Mouse (Mus musculus): ENCODE results near the gene 4930519G04Rik. TPM values are rescaled to one million over a fixed set of nuclear protein-coding genes. Genes with fewer than 3 reads are reported as not detected.
A peak's percentile ranks its signal among the peaks of the same experiment; 100 is the strongest.
"Not testable (repeated sequence)": the region's sequence is repeated elsewhere in the genome, so short reads cannot be mapped to it uniquely, and the experiment has no call there.

The 4930519G04Rik gene
- polyA plus RNA-seq, 1 experiment from 2014 or later, result not detected

GRCm38 (mm10) chr5:114825978-114826691, 27.3 kb upstream of the 4930519G04Rik start:
- peak overlapping the region; percentile 70 for H3K4me2 ChIP-seq
- WGBS, result 9% methylated on average over 27 of the region's 27 CpGs
- DNase-seq (ENCODE audit: low spot score) (peak; percentile 88), ATAC-seq (replicated peaks; ENCODE audit: low FRiP score) (peak; percentile 92)
- peak overlapping the region; percentile 39; the same call in 1 of the 2 replicates for H3K27ac ChIP-seq (ENCODE audit: low read depth, low read length)
- no peaks in the 10 kb centered on the region for H3K27me3 ChIP-seq (replicated peaks; ENCODE audit: control insufficient read depth, insufficient read depth, low read length)
- peaks cover 8% of the 10 kb centered on the region; the same call in 1 of the 2 replicates for H3K9me3 ChIP-seq (ENCODE audit: control insufficient read depth, low read length)
- peaks cover 4% of the 10 kb centered on the region; the same call in 1 of the 2 replicates for H3K36me3 ChIP-seq (ENCODE audit: control insufficient read depth, insufficient read depth, low read length)
- H3K9ac ChIP-seq (ENCODE audit: low read depth, low read length), result peak overlapping the region; percentile 55
- H3K4me3 ChIP-seq (ENCODE audit: low read depth, low read length), result peak overlapping the region; percentile 47
- H3K4me1 ChIP-seq (replicated peaks; ENCODE audit: control insufficient read depth, insufficient read depth, low read length), result 0 out of 2 replicates have a peak, but pooled peaks cover 2% of the 10 kb centered on the region

GRCm38 (mm10) chr5:114827427-114827826, 26.0 kb upstream of the 4930519G04Rik start:
- Histone ChIP-seq H3K4me3 (ENCODE audit: low read depth, low read length) (no peak overlapping the region), H3K27me3 (replicated peaks; ENCODE audit: control insufficient read depth, insufficient read depth, low read length) (no peaks in the 10 kb centered on the region), H3K4me2 (no peak overlapping the region), H3K4me1 (replicated peaks; ENCODE audit: control insufficient read depth, insufficient read depth, low read length) (0 out of 2 replicates have a peak, but pooled peaks cover 2% of the 10 kb centered on the region), H3K27ac (ENCODE audit: low read depth, low read length) (no peak overlapping the region), H3K9me3 (ENCODE audit: control insufficient read depth, low read length) (no peaks in the 10 kb centered on the region), H3K9ac (ENCODE audit: low read depth, low read length) (no peak overlapping the region), H3K36me3 (ENCODE audit: control insufficient read depth, insufficient read depth, low read length) (no peaks in the 10 kb centered on the region)
- 75% methylated on average over 12 of the region's 12 CpGs for WGBS
- ATAC-seq (replicated peaks; ENCODE audit: low FRiP score) (no peak), DNase-seq (ENCODE audit: low spot score) (no peak)

- Histone ChIP-seq H3K27ac (ENCODE audit: low read depth, low read length) (no peak overlapping the region), H3K9ac (ENCODE audit: low read depth, low read length) (no peak overlapping the region; the same call in 1 of the 2 replicates), H3K4me2 (no peak overlapping the region), H3K9me3 (ENCODE audit: control insufficient read depth, low read length) (no peaks in the 10 kb centered on the region), H3K36me3 (ENCODE audit: control insufficient read depth, insufficient read depth, low read length) (no peaks in the 10 kb centered on the region), H3K27me3 (replicated peaks; ENCODE audit: control insufficient read depth, insufficient read depth, low read length) (no peaks in the 10 kb centered on the region), H3K4me1 (replicated peaks; ENCODE audit: control insufficient read depth, insufficient read depth, low read length) (0 out of 2 replicates have a peak, but pooled peaks cover 2% of the 10 kb centered on the region), H3K4me3 (ENCODE audit: low read depth, low read length) (no peak overlapping the region)
- DNase-seq (ENCODE audit: low spot score) (no peak), ATAC-seq (replicated peaks; ENCODE audit: low FRiP score) (no peak)
- 67% methylated on average over 3 of the region's 3 CpGs for WGBS
Measured at GRCm38 (mm10) chr5:114829740-114830139, 23.7 kb upstream of the 4930519G04Rik start.

- Histone ChIP-seq H3K4me2 (no peak overlapping the region), H3K9me3 (ENCODE audit: control insufficient read depth, low read length) (no peaks in the 10 kb centered on the region), H3K4me1 (replicated peaks; ENCODE audit: control insufficient read depth, insufficient read depth, low read length) (no peaks in the 10 kb centered on the region), H3K4me3 (ENCODE audit: low read depth, low read length) (no peak overlapping the region), H3K36me3 (ENCODE audit: control insufficient read depth, insufficient read depth, low read length) (no peaks in the 10 kb centered on the region), H3K27me3 (replicated peaks; ENCODE audit: control insufficient read depth, insufficient read depth, low read length) (no peaks in the 10 kb centered on the region), H3K9ac (ENCODE audit: low read depth, low read length) (no peak overlapping the region), H3K27ac (ENCODE audit: low read depth, low read length) (no peak overlapping the region)
- no peak for ATAC-seq (replicated peaks; ENCODE audit: low FRiP score)
- no peak for DNase-seq (ENCODE audit: low spot score)
- WGBS, result 58% methylated on average over 12 of the region's 12 CpGs
Measured at GRCm38 (mm10) chr5:114836886-114837285, 16.6 kb upstream of the 4930519G04Rik start.

GRCm38 (mm10) chr5:114840481-114840880, 13.0 kb upstream of the 4930519G04Rik start:
- H3K36me3 ChIP-seq (ENCODE audit: control insufficient read depth, insufficient read depth, low read length); H3K4me2 ChIP-seq; DNase-seq (ENCODE audit: low spot score); ATAC-seq (replicated peaks; ENCODE audit: low FRiP score); H3K4me3 ChIP-seq (ENCODE audit: low read depth, low read length); H3K9me3 ChIP-seq (ENCODE audit: control insufficient read depth, low read length); H3K9ac ChIP-seq (ENCODE audit: low read depth, low read length); H3K27me3 ChIP-seq (replicated peaks; ENCODE audit: control insufficient read depth, insufficient read depth, low read length); H3K27ac ChIP-seq (ENCODE audit: low read depth, low read length); H3K4me1 ChIP-seq (replicated peaks; ENCODE audit: control insufficient read depth, insufficient read depth, low read length): not testable (repeated sequence)
- 66% methylated on average over 5 of the region's 5 CpGs for WGBS

- H3K4me2 ChIP-seq; H3K4me1 ChIP-seq (replicated peaks; ENCODE audit: control insufficient read depth, insufficient read depth, low read length); H3K27ac ChIP-seq (ENCODE audit: low read depth, low read length); H3K27me3 ChIP-seq (replicated peaks; ENCODE audit: control insufficient read depth, insufficient read depth, low read length); H3K9me3 ChIP-seq (ENCODE audit: control insufficient read depth, low read length); H3K4me3 ChIP-seq (ENCODE audit: low read depth, low read length); DNase-seq (ENCODE audit: low spot score); ATAC-seq (replicated peaks; ENCODE audit: low FRiP score); H3K36me3 ChIP-seq (ENCODE audit: control insufficient read depth, insufficient read depth, low read length); H3K9ac ChIP-seq (ENCODE audit: low read depth, low read length): not testable (repeated sequence)
- WGBS, result 44% methylated on average over 3 of the region's 3 CpGs
Measured at GRCm38 (mm10) chr5:114842155-114842554, 11.3 kb upstream of the 4930519G04Rik start.

GRCm38 (mm10) chr5:114842674-114843073, 10.8 kb upstream of the 4930519G04Rik start:
- WGBS, result 65% methylated on average over 5 of the region's 5 CpGs

GRCm38 (mm10) chr5:114844371-114844770, 9.1 kb upstream of the 4930519G04Rik start:
- not testable (repeated sequence) for H3K36me3 ChIP-seq (ENCODE audit: control insufficient read depth, insufficient read depth, low read length); H3K9ac ChIP-seq (ENCODE audit: low read depth, low read length); H3K4me2 ChIP-seq; ATAC-seq (replicated peaks; ENCODE audit: low FRiP score); H3K4me3 ChIP-seq (ENCODE audit: low read depth, low read length); H3K27ac ChIP-seq (ENCODE audit: low read depth, low read length); H3K9me3 ChIP-seq (ENCODE audit: control insufficient read depth, low read length); H3K4me1 ChIP-seq (replicated peaks; ENCODE audit: control insufficient read depth, insufficient read depth, low read length); DNase-seq (ENCODE audit: low spot score); H3K27me3 ChIP-seq (replicated peaks; ENCODE audit: control insufficient read depth, insufficient read depth, low read length)
- 66% methylated on average over 2 of the region's 2 CpGs for WGBS

More at GRCm38 (mm10) chr5:114842674-114843073, 10.8 kb upstream of the 4930519G04Rik start:
- Histone ChIP-seq H3K9ac (ENCODE audit: low read depth, low read length) (no peak overlapping the region), H3K27me3 (replicated peaks; ENCODE audit: control insufficient read depth, insufficient read depth, low read length) (no peaks in the 10 kb centered on the region; the same call in 1 of the 2 replicates), H3K4me3 (ENCODE audit: low read depth, low read length) (no peak overlapping the region), H3K4me1 (replicated peaks; ENCODE audit: control insufficient read depth, insufficient read depth, low read length) (no peaks in the 10 kb centered on the region), H3K9me3 (ENCODE audit: control insufficient read depth, low read length) (no peaks in the 10 kb centered on the region), H3K36me3 (ENCODE audit: control insufficient read depth, insufficient read depth, low read length) (no peaks in the 10 kb centered on the region), H3K27ac (ENCODE audit: low read depth, low read length) (no peak overlapping the region), H3K4me2 (no peak overlapping the region)
- no peak for DNase-seq (ENCODE audit: low spot score)
- ATAC-seq (replicated peaks; ENCODE audit: low FRiP score), result no peak
